Mouse (Mus musculus) layer of hippocampus, adult 9-11 months (tissue): ENCODE results near the gene Sh3bp5.

Experiments
- DNase-seq: peaks from one replicate; pipeline ENCODE4 v3.0.0; 2022

Sh3bp5 gene

GRCm38 (mm10) chr14:31330957-31331356 is 104.9 kb downstream of the Sh3bp5 start:
- no peak for DNase-seq

GRCm38 (mm10) chr14:31329741-31330140 is 106.1 kb downstream of the Sh3bp5 start:
- DNase-seq: no peak

- DNase-seq: no peak
These were observed 108.2 kb downstream of the Sh3bp5 start for GRCm38 (mm10) chr14:31327681-31328080.

- no peak for DNase-seq
These were observed 108.7 kb downstream of the Sh3bp5 start for GRCm38 (mm10) chr14:31327196-31327595.

- no peak for DNase-seq
These were observed 109.1 kb downstream of the Sh3bp5 start for GRCm38 (mm10) chr14:31326770-31327169.

GRCm38 (mm10) chr14:31325551-31325950 is 110.3 kb downstream of the Sh3bp5 start:
- DNase-seq: no peak

GRCm38 (mm10) chr14:31324851-31325250 is 111.0 kb downstream of the Sh3bp5 start:
- DNase-seq: no peak

GRCm38 (mm10) chr14:31323849-31324792 is 111.8 kb downstream of the Sh3bp5 start, which contains the start of gene Dnah1:
Dnah1 (minus strand) TSS chr14:31323896.
- DNase-seq: peak; percentile 42

GRCm38 (mm10) chr14:31323189-31323588 is 112.7 kb downstream of the Sh3bp5 start:
- DNase-seq: no peak

- no peak for DNase-seq
These were observed 113.7 kb downstream of the Sh3bp5 start for GRCm38 (mm10) chr14:31322191-31322590.

- no peak for DNase-seq
These were observed 114.7 kb downstream of the Sh3bp5 start for GRCm38 (mm10) chr14:31321181-31321580.

GRCm38 (mm10) chr14:31319546-31319945 is 116.3 kb downstream of the Sh3bp5 start:
- no peak for DNase-seq

- no peak for DNase-seq
These were observed 118.1 kb downstream of the Sh3bp5 start for GRCm38 (mm10) chr14:31317754-31318153.

GRCm38 (mm10) chr14:31316613-31317012 is 119.3 kb downstream of the Sh3bp5 start:
- no peak for DNase-seq

- no peak for DNase-seq
These were observed 122.7 kb downstream of the Sh3bp5 start for GRCm38 (mm10) chr14:31313192-31313591.
